Mouse (Mus musculus) ovary, postnatal 14 days (tissue): Measurements from ENCODE around the gene Ift27.

ENCODE experiments used
- DNase-seq: peaks from one replicate; pipeline ENCODE4 v3.0.0; 2022; ENCODE audit warnings: low spot score

Ift27 gene

GRCm38 (mm10) chr15:78172256-78172898 lies 1.5 kb downstream of the Ift27 start:
- DNase-seq, result no peak

- no peak for DNase-seq
These were observed 2.3 kb downstream of the Ift27 start for GRCm38 (mm10) chr15:78171651-78172050.

- DNase-seq, result no peak
These were observed 3.2 kb downstream of the Ift27 start for GRCm38 (mm10) chr15:78170708-78171107.

- no peak for DNase-seq
These were observed 4.3 kb downstream of the Ift27 start for GRCm38 (mm10) chr15:78169566-78169965.

- DNase-seq, result no peak
These were observed 8.6 kb downstream of the Ift27 start for GRCm38 (mm10) chr15:78165292-78165691.

GRCm38 (mm10) chr15:78164466-78164865 lies 9.4 kb downstream of the Ift27 start:
- DNase-seq, result no peak

- DNase-seq, result no peak
These were observed 12.0 kb downstream of the Ift27 start for GRCm38 (mm10) chr15:78161946-78162345.

GRCm38 (mm10) chr15:78158335-78158734 lies 15.6 kb downstream of the Ift27 start:
- DNase-seq, result no peak

GRCm38 (mm10) chr15:78157824-78158223 lies 16.1 kb downstream of the Ift27 start:
- no peak for DNase-seq

- DNase-seq, result no peak
These were observed 16.6 kb downstream of the Ift27 start for GRCm38 (mm10) chr15:78157330-78157729.

GRCm38 (mm10) chr15:78155421-78155820 lies 18.5 kb downstream of the Ift27 start:
- DNase-seq, result no peak

- DNase-seq, result no peak
These were observed 20.7 kb downstream of the Ift27 start for GRCm38 (mm10) chr15:78153045-78153775.

GRCm38 (mm10) chr15:78148565-78148964 lies 25.3 kb downstream of the Ift27 start:
- DNase-seq, result no peak

- no peak for DNase-seq
These were observed 33.7 kb downstream of the Ift27 start for GRCm38 (mm10) chr15:78140226-78140625.

GRCm38 (mm10) chr15:78134606-78135005 lies 39.3 kb downstream of the Ift27 start:
- no peak for DNase-seq

GRCm38 (mm10) chr15:78133389-78133788 lies 40.5 kb downstream of the Ift27 start:
- no peak for DNase-seq

- DNase-seq, result peak; percentile 99
These were observed 54.2 kb downstream of the Ift27 start, which contains the start of gene Cacng2 for GRCm38 (mm10) chr15:78119704-78120103. Cacng2 (minus strand) TSS chr15:78120028.

GRCm38 (mm10) chr15:78119248-78119647 lies 54.7 kb downstream of the Ift27 start:
- no peak for DNase-seq

GRCm38 (mm10) chr15:78118275-78118995 lies 55.5 kb downstream of the Ift27 start:
- DNase-seq, result no peak

GRCm38 (mm10) chr15:78117731-78118130 lies 56.2 kb downstream of the Ift27 start:
- no peak for DNase-seq

- DNase-seq, result no peak
These were observed 57.0 kb downstream of the Ift27 start for GRCm38 (mm10) chr15:78116936-78117335.

- no peak for DNase-seq
These were observed 57.7 kb downstream of the Ift27 start for GRCm38 (mm10) chr15:78116244-78116643.
